Mouse (Mus musculus): ENCODE results near the gene Padi2.
A peak's percentile ranks its signal among the peaks of the same experiment; 100 is the strongest.

The Padi2 gene

DNA sequence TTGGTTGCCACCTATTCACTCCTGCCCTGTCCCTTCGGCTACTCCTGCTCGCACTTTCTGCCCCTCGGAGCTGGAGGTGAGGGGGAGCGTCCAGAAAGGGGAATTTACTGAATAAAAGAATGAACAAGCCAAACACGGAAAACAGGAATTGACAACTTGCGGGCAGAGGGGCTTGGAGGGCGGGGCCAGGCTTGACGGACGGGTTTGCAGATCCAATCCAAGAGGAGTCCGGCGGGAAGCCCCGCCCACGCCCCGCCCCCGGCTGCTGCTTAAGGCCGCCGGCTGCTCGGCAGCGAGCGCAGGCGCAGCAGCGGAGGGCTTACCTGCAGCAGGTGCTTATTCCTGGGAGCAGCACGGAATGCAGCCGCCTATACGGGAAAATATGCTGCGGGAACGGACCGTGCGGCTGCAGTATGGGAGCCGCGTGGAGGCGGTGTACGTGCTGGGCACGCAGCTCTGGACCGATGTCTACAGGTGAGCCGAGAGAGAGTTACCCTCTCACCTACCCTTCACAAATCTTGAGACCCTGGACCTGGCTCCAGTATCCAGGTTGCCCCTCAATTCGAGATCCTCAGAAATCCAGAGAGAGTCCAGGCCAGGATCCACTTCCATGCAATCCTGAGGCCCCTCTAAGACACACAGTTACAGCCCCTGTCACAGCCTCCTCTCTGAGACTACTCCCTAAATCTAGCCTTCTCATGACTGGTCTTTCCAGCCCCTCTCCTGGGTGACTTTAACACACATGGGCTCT, at the start of gene Padi2:
Padi2 (plus strand) TSS at position 269 of the 751 bp plus-strand sequence.
- DNase-seq (ENCODE audit: low read depth, low spot score) = peak; percentile 94

DNA sequence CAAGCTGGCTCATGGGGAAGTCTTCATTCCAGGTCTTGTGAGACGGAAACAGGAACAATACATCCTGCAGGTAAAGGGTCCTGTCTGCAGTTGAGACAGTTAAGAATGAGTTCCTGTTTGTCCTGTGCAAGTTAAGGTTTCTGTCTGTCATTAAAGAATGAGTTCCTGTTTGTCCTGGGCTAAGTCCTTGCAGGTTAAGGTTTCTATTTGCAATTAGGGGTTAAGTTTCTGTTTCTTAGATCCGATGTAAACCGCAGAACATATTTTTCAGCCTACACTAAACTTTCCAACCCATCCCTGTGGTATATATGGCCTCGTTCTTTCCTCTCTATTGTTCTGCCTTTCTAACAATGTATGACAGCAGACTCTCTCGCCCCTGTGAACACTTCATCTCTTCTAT, 49.1 kb upstream of the Padi2 start:
- no peak for DNase-seq (ENCODE audit: low read depth, low spot score)

DNA sequence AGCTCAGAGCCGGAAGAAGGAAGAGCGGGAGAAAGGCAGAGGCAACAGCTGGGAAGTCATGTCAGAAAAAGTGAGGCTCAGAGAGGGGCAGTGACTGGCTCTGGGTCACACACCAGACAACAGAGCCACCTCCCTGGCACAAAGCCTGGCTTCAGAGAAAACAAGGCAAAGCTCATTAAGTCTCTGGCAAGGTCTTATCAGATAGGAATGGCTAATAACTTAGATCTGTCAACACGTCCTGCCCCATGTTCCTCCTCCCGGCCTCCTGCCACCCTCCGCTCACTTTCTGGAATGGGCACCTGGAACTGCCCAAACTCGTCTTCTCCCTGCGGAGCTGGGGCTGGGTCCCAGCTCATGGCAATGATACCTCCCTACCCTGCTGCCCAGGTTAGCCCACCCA, 48.3 kb upstream of the Padi2 start:
- no peak for DNase-seq (ENCODE audit: low read depth, low spot score)

DNA sequence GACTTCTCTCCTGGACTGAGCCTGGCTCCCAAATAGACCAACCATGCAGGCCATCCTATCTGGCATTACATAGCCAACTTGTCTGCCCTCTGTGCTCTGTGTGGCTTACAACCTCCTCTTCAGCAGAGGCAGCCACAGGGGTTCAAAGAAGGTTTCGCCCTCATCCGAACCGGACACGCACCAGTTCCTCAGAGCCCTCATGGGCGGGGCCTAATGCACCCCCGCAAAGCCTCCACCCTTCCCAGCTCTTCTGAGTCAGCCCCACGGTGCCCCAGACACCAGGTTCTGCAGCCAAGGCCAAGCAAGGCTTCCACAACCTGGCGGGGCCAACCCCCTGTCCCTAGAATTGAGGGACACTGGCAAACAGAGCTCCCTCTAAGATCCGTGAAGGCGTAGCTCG, 46.9 kb upstream of the Padi2 start:
- DNase-seq (ENCODE audit: low read depth, low spot score) = no peak

DNA sequence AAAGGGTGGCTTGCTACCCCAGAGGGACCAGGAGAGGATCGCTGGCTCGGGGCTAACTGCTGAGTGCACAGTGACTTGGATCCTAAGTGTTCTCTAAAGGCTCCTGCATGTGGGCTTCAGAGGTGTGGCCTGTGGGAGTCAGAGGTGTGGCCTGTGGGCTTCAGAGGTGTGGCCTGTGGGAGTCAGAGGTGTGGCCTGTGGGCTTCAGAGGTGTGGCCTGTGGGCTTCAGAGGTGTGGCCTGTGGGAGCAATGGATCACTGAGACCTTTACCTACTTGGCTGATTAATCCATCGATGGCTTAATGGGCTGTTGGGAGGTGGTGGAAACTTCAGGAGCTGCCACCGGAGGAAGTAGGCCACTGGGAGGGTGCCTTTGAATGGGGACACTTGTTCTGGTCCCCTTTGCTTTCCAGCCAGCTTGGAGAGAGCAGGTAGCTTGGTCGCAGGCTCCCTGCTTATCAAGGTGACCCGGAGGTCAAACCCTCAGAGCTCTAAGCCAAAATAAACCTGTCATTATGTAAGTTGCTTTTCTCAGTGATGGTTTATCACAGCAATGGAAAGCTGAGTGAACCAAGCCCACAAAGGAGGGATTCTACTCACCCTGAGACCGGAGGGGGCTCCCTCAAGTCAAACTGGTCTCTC, 45.9 kb upstream of the Padi2 start:
- peak; percentile 78 for DNase-seq (ENCODE audit: low read depth, low spot score)

DNA sequence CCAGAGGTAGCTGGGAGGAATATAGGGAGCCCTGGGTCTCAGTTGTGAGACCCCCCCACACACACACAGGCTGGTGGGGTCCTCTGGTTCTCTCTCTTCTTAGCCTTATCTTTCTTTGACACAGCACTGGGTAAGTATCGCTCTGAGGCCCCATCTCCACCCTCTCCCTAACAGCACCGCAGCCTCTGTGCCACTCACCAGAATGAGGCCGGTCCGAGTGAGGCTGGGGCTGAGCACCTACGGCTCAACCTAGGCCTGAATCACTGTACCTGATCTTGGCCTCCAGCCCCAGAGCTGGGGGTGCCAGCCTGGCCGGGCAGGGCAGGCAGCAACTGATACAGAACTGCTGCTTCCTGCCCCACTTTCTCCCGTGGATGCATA, 45.4 kb upstream of the Padi2 start:
- no peak for DNase-seq (ENCODE audit: low read depth, low spot score)

DNA sequence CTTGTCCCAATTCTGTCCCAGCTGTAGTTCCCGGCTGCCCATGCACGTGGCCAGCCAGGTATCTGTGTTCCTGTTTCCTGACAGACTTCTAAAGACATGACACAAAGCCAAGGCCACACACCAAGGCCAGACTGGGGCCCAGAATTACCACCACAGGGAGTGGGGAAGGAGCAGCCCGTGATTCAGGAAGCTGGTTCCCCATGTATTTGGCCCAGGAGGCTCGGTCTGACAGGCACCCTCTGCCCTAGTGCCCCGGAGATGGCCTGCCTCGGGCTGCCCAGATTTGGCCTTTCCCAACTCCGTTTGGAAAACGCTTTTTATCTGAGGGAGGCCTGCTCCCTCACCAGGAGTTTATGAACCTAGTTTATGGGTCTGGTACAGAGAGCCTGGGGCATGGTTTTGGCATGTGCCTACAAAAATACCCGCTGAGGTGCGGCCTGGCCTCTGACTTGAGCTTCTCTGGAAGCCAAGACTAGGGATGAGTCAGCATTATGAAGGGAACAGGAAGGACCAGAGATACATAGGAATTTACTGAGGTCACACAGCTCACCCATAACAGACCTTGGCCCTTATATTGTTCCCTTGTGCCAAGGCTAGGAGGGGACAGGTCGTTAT, 44.0 kb upstream of the Padi2 start:
- no peak for DNase-seq (ENCODE audit: low read depth, low spot score)

DNA sequence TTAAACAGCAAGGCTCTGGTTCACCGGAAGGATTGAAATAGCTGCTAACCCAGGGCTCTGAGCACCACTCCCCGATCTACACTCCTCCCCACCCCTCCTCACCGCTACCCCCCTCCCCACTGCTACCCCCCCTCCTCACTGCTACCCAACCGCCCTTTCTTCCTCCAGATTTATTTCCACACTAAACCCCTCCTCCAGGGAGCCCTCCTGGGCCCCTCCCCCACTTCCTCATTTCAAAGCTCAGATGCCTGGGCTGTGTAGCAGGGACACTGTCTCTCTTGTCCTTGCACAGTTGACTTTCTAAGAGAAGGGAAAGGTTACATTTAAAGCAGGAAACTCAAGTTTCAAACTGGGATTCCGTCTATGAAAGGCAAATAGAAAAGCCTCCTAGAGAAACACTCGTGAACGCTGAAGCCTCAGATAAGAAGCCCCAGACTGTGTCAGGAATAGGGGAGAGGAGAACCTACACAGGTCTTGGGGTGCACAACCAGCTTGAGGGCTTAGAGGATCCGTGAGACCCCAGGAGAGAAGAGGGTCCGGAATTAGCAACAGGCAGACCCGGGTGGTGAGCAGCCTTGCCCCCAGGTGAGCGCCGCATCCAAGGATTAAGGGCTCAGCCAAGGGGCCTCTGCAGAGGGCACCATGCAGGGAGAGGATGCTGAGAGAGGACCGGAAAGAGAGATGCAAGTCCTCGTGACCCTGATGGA, 37.5 kb upstream of the Padi2 start:
- peak; percentile 70 for DNase-seq (ENCODE audit: low read depth, low spot score)

DNA sequence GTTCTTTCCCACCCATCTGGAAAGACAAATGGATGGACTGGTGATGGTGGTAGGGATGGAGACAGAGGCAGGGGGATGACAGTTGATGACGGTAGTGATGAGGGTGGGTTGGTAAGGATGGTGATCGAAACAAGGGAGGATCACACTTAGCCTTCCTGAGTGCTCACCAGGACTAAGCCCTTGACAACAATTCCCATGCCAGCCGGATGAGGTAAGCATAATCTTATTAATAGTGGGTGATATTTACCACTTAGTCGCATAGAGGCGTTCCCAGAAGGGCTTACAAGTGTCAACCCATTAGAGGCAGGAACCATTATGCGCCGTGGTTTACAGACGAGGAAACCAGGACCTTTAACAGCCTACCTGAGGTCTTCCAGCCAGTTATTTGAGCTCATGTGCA, 36.2 kb upstream of the Padi2 start:
- no peak for DNase-seq (ENCODE audit: low read depth, low spot score)

DNA sequence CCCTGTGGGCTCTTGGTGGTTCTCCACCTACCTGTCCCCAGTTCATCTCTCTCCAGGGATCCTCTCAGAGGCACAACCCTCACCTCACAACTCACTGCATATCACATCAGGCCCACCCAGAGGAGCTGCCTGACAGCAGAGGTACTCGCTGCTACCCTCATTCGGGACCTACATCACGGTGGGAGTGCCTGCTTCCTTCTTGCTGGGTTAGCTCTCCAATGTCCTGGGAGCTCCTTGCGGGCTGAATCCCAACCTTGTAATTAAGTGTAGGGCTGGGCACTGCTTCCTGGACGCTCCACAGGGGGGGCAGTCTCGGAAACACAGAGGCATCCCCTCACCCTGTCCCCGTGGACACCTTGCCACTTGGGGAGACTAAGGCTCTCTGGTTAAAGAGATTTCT, 35.3 kb upstream of the Padi2 start:
- no peak for DNase-seq (ENCODE audit: low read depth, low spot score)

DNA sequence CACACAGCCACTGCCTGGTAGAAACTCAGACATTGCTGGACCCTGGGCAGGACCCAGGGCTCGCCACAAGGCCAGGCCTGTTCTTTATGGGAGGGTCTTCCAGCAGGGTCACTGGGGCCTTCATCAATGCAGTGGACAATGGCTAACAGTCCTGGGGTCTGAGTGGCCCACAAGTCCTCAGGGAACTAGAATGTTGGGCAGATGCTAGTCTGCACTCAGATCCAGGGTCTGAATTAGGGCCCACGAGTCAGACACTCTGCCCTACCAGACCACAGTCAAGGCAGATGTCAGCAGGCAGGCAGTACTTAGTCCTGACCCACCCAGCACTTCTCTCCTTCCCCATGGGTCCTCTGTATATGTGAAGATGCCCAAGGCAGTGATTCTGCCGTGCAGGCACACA, 34.8 kb upstream of the Padi2 start:
- DNase-seq (ENCODE audit: low read depth, low spot score) = no peak

DNA sequence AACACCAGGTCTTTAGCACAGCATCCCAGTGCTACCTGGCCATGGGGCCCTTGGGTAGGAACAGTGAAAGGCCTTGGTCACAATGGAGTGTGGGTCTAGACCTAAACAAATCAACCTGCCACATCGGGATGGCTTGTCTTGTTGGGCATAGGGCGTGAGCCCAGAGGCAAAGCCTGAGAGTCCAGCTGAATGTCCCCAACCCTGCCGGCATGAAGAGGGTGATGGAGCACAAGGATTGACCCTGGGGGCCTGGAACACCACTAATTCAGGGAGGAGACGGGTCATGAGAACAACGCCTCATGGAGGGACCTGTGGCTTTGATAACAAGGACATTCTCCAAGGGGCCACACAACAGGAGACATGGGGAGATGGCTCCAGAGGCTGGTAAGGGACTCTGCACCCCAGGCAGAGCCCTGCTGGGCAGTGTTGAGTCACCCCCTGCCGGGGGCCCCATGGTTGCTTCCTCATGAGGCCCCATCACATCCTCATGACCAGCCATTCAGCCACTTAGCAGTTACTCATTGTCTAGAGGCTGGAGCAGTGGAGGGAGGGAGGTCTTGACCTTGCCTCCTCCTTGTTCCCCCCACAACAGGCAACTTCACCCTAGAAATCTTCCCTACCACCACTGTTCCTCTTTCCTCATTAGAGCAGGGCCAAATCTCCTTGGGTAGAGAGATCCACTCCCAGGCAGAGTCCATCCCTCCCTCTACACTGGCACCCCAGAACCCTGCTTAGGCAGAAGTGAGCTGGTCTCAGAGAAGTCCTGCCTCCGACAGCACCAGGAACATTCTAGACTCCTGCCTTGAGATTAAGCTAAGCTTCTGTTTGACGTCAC, 34.1 kb upstream of the Padi2 start:
- DNase-seq (ENCODE audit: low read depth, low spot score) = no peak

DNA sequence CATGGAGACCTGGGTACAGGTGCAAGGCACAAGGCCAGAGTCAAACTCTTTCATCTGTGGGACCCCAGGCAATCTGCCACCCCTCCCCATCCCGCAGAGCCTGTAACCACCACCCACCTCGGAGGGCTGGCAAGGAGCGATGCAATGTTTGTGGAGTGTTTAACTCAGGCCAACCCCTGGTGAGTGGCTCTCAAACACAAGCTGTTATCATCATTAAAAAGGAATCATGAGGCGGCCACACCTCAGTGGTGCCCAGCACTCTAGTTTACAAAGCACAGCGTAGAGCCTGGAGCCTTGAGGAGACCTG, 33.5 kb upstream of the Padi2 start:
- no peak for DNase-seq (ENCODE audit: low read depth, low spot score)

DNA sequence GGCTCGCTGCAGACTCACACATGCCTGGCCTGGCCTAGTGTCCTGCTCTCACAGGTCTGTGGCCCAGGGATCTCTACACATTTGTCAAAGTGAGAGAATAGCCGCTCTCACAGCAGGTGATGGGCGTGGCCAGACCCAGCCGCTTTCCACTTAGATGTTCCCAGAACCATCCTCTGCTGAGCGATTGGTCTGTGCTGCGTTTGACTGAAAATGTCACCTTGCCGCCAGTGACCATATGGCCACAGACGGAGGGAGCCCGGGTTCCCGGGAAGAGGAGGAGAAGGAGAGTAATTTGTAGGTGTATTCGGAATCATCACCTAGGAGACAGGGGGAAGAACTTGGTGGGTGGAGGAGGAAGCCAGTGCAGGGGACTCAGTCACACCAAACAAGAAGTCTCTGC, 33.1 kb upstream of the Padi2 start:
- DNase-seq (ENCODE audit: low read depth, low spot score) = peak; percentile 35

DNA sequence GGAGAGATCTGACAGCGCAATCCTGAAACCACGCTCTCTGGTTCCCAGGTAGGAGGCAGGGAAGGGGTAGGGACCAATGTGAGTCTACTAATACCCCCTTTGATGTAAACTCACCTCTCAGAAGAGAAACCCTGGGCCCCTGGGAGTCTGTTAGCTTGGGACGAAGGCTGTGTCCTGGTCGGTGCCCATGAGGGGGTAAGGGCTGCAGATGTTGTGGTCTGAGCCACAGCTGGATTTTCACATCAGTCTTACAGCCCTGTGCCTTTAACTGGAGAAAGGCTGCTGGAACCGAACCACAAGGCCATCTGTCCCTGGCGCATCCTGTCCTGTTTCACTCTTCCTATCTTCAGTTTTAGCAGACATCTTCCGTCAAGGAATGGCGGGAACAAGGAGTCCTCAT, 30.0 kb upstream of the Padi2 start:
- DNase-seq (ENCODE audit: low read depth, low spot score) = no peak

DNA sequence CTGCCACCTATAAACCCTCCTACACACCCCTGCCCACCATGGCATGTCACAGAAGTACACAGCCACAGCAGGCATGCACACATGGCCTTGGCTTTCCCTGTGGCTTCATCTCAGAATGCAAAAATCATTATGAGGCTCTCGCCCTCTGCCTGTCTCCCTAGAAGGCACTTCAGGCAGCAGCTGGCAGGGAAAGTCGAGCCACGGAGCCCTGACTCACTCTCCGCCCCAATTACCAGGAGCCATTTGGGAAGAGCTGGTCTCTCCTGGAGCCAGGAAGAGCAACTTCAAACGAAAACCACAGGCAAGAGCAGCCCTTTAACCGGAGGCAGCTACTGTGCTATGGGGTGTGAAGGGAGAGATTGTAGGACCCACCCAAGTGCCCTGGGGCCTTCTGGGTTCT, 29.5 kb upstream of the Padi2 start:
- DNase-seq (ENCODE audit: low read depth, low spot score) = no peak

DNA sequence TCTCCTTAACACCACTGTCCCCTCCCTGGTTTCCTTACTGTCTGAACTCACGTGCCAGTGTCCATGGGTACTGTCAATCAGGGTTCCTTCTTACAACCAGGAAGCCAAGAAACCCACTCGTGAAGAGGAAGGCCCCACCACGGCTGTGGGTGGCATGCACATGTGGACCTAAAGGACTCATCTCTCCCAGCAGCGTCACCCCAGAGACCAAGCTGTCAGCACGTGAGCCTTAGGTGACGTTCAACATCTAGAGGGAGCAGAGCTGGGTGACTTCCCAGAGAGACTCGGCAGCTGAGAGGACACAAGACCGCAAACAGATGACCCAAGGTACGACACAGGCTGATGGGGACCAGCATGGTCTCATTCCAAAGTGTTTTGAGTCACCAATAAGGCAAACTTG, 28.7 kb upstream of the Padi2 start:
- no peak for DNase-seq (ENCODE audit: low read depth, low spot score)

DNA sequence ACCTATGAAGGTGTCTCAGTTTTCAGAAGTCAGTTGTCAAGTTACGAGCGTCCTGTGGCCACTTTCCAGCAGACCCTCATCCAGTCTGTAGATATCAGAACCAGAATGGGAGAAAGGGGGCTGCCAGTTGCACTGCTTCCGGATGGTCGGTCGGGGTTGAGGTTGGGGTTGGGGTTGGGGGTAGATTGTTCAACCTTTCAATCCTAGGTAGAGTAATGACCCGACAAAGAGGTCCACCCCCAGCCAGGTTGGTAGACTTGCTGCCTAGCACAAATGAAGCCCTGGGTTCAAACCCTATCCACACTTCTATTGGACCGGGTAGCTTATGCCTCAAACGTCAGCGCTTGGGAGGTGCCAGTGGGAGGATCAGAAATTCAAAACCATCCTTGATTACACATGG, 27.5 kb upstream of the Padi2 start:
- DNase-seq (ENCODE audit: low read depth, low spot score) = no peak

DNA sequence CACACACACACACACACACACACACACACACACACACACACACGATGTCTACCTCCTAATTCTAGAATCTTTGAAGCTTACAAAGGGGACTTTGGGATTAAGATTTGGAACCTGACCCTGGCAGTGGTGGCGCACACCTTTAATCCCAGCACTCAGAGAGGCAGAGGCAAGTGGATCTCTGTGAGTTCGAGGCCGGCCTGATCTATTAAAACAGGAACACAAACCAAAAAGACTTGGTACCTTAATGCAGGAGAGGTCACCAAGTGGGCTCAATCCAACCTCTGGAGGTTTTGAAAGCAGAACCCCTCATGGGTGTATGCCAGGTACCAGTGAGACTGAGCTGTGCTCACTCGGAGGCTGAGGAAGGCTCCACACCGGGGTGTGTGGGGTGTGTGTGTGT, 27.0 kb upstream of the Padi2 start:
- DNase-seq (ENCODE audit: low read depth, low spot score) = no peak

DNA sequence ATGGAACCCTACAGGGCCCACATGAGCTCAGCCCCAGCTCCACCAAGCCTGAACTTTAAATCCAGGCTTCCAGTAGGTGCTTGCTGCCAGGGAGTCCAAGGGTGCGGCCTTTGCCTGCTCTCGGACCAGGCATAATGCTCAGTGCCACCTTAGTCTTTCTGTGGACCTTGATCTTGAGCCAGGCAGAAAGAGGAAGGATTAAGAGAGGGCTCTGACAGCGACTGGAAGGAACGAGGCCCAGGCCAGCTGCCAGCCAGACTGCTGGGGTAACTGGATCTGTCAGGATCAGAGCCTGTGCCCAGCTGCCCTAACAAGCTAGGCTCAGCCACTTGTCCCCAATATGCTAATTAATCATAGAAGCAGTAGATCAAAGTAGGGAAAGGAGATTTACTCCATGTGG, 26.4 kb upstream of the Padi2 start:
- DNase-seq (ENCODE audit: low read depth, low spot score) = no peak

DNA sequence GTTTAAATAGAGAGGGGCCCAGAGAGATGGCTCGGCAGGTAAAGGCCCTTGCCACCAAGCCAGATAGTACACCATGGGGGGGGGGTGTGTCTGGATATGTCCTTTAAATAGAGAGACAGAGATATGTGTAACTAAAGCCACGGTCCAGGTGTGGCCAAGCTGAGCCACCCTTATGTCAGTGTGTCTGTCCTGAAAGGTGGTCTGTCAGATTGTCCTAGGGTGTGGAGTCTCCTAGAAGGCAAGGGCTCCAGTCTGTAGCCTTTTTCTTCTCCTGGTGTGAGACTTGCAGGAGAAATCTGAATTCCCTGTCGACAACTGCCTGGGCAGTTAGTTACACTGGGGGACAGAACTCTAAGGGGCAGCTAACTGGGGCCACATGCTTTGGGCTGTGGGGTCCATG, 25.9 kb upstream of the Padi2 start:
- no peak for DNase-seq (ENCODE audit: low read depth, low spot score)

Data from ZHBTc4 (cell line).